Mouse (Mus musculus) hematopoietic stem cell, adult 5-6 weeks (primary cell): ENCODE measurements around the gene Mgat4a. TPM values are rescaled to one million over a fixed set of nuclear protein-coding genes. Genes with fewer than 3 reads are reported as not detected.

Source experiments
- ATAC-seq, 2 experiments: fragments of 125-278 bp in 1 of 2; replicated peaks in 1 of 2; 2 replicates each; pipeline ENCODE4 v1.8.0; 2016 to 2017; ENCODE audit warnings: inconsistent platforms in 2 of 2, mild to moderate bottlenecking in 2 of 2, moderate number of reproducible peaks in 2 of 2, low read depth in 1 of 2, moderate TSS enrichment in 1 of 2; ENCODE audit not compliant: low FRiP score in 2 of 2, poor library complexity in 2 of 2, severe bottlenecking in 2 of 2, insufficient read depth in 1 of 2, low TSS enrichment in 1 of 2
- total RNA-seq: library from RNA; stranded (forward); fragments of 172-1452, 232-1000 nt; gene quantifications from 2 replicates; pipeline ENCODE4 v1.2.3, GENCODE M21; 2017

Mgat4a gene
- total RNA-seq, 1 experiment from 2014 or later = 22.9 TPM

DNA sequence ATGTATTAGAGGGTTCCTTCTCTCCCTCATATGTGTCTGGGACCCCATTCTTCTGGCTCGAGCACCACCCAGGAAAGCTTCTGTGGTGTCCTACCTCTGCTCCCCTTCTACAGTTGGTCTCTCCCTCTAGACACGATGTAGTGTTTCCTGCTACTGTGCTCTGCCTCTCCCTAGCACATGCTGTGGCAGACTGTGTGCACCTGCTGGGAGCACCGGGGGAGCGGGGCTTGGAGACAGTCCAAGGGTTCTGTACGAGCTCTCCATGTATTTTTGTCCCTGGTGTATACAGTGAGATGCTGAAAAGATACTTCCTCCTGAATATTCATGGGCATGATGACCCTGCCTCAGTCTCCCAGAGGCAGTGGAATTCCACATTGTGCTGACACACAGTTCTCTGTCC is 147.6 kb downstream of the Mgat4a start:
- no peak for ATAC-seq

Other genes with a start within 250 kb of the Mgat4a start
- 10.1 and 10.3 TPM in 2 replicates for gene Inpp4a, start 241.2 kb downstream of the Mgat4a start, total RNA-seq
- 63.6 and 78.6 TPM in 2 replicates for gene Coa5, start 110.9 kb downstream of the Mgat4a start, total RNA-seq
- 33.2 and 56.7 TPM in 2 replicates for gene Unc50, start 110.9 kb downstream of the Mgat4a start, total RNA-seq
- 0.06 and 1.4 TPM in 2 replicates for gene 2010300C02Rik, start 179.1 kb upstream of the Mgat4a start, total RNA-seq